Mouse (Mus musculus) stomach, postnatal 0 days (tissue): ENCODE data around the gene Srebf2.

ENCODE experiments used
- CTCF ChIP-seq: IDR thresholded peaks from 2 replicates; pipeline ENCODE4 v1.5.1; 2016; ENCODE audit warnings: antibody characterized with exemption, low read depth, mild to moderate bottlenecking, moderate library complexity
- EP300 ChIP-seq: optimal IDR thresholded peaks from 2 replicates; pipeline ENCODE3; 2016; ENCODE audit warnings: antibody characterized with exemption

GRCm38 (mm10) chr15:82187401-82187800 is 40.4 kb downstream of the Srebf2 start:
- peak; percentile 32; the same call in 1 of the 2 replicates for TF ChIP-seq CTCF
- no peak for TF ChIP-seq EP300
